Mouse (Mus musculus) neural tube, embryonic 15.5 days (tissue): ENCODE results near the gene Zfp982. TPM values are rescaled to one million over a fixed set of nuclear protein-coding genes. Genes with fewer than 3 reads are reported as not detected.
A peak's percentile ranks its signal among the peaks of the same experiment; 100 is the strongest.
"Not testable (repeated sequence)": the region's sequence is repeated elsewhere in the genome, so short reads cannot be mapped to it uniquely, and the experiment has no call there.

Source experiments
- ATAC-seq: fragments of 200-750 bp; cut with Nextera tagmentation; 2 replicates; pipeline ENCODE4 v1.8.0; 2017; ENCODE audit warnings: mild to moderate bottlenecking, moderate TSS enrichment, moderate library complexity; ENCODE audit not compliant: low FRiP score
- H3K27ac ChIP-seq: fragments of 300-500 bp; sonication (generic); replicated peaks from 2 replicates; pipeline ENCODE4 v1.5.1; 2015; ENCODE audit warnings: mild to moderate bottlenecking, inconsistent platforms
- H3K27me3 ChIP-seq: fragments of 300-500 bp; sonication (generic); replicated peaks from 2 replicates; pipeline ENCODE4 v1.6.1; 2015; ENCODE audit warnings: inconsistent platforms
- H3K36me3 ChIP-seq: fragments of 300-500 bp; sonication (generic); 2 replicates; pipeline ENCODE4 v1.6.1; 2015; ENCODE audit warnings: inconsistent platforms
- H3K4me1 ChIP-seq: fragments of 300-500 bp; sonication (generic); 2 replicates; pipeline ENCODE4 v1.6.1; 2015; ENCODE audit warnings: inconsistent platforms
- H3K4me2 ChIP-seq: fragments of 300-500 bp; sonication (generic); 2 replicates; pipeline ENCODE4 v1.6.1; 2015; ENCODE audit warnings: inconsistent platforms, mild to moderate bottlenecking, moderate library complexity
- H3K4me3 ChIP-seq: fragments of 300-500 bp; sonication (generic); replicated peaks from 2 replicates; pipeline ENCODE4 v1.5.1; 2015; ENCODE audit warnings: mild to moderate bottlenecking, inconsistent platforms
- H3K9ac ChIP-seq: fragments of 300-500 bp; sonication (generic); replicated peaks from 2 replicates; pipeline ENCODE4 v1.6.1; 2015; ENCODE audit warnings: mild to moderate bottlenecking, inconsistent platforms
- H3K9me3 ChIP-seq: fragments of 300-500 bp; sonication (generic); replicated peaks from 2 replicates; pipeline ENCODE4 v1.6.1; 2016; ENCODE audit warnings: inconsistent platforms
- WGBS: fragments of 180-500 bp; shearing (Covaris S2); methylation state at CpG from one replicate; pipeline ENCODE4 v1.1.7; 2015; ENCODE audit warnings: mixed read lengths; 5-methylcytosine and 5-hydroxymethylcytosine counted together
- polyA plus RNA-seq: library from polyadenylated mRNA; unstranded; fragments of >200 nt; fragmentation: Nextera tagmentation; extraction: Ambion mirVana; gene quantifications from 2 replicates; pipeline ENCODE4 v1.2.1, GENCODE M21; 2015

Gene Zfp982
- 5.8 and 5.9 TPM in 2 replicates for polyA plus RNA-seq

GRCm38 (mm10) chr4:147492117-147492516 lies at the start of gene Zfp982:
Gene Zfp982, plus strand, starts transcription at chr4:147492417.
- H3K9me3 ChIP-seq = peaks cover 45% of the 10 kb centered on the region

DNA sequence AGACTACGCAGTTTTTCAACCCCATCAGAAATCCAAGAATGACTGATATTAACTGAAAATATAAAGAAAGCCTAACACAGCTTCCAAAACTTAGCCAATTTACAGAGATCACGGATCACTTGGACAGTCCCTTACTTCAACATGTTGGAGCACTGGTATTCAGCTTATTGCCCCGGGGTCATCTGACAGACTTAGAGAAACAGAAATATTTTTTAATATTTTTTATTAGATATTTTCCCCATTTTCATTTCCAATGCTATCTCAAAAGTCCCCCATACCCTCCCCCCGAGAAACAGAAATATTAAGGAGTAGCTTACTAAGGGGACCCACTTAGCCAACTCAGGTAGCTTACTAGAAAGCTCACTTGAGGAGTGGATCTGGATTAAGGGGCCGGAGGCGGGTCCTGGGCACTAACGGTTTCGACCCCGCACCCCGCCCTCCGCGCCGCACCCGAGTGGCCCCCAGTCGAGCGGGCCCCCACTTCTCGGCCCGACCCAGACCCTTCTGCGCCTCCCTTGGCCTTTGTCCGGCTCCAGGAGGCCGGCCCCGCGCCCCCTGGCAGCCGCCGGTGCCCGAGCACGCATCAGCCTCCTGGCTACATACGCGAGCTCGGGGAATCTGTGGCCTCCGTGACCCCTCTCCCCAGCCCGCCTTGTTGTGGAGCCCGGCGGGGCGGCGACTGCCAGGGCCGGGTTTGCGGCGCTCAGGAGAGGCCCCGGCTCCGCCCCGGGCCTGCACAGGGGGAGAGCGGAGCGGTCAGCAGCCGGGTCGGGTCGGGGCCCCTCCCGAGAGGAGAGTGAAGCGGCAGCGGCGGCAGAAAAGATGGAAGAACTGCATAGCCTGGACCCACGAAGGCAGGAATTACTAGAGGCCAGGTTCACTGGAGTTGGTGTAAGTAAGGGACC lies 49.3 kb upstream of the Zfp982 start:
- peak overlapping the region; percentile 93 for H3K4me2 ChIP-seq

More at GRCm38 (mm10) chr4:147492117-147492516, at the start of gene Zfp982:
- H3K27me3 ChIP-seq, H3K4me1 ChIP-seq, H3K9ac ChIP-seq, H3K4me2 ChIP-seq, H3K27ac ChIP-seq, ATAC-seq, H3K4me3 ChIP-seq: not testable (repeated sequence)
- 91% methylated on average over 7 of the region's 7 CpGs for WGBS
- peaks cover 14% of the 10 kb centered on the region; the same call in 1 of the 2 replicates for H3K36me3 ChIP-seq

DNA sequence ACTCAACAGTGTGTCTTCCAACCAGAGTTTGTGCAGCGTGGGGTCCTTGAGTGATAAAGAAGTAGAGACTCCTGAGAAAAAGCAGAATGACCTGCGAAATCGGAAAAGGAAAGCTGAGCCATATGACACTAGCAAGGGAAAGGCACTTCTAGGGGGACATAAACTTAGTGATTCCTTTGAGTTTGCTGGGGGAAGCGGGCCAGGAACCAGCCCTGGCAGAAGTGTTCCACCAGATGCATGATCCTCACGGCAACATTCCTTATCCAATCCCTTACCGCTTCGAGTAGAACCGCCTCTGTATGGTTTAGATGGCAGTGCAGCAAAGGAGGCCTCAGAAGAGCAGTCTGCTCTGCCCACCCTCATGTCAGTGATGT lies 48.7 kb upstream of the Zfp982 start:
- Histone ChIP-seq H3K9ac (peak overlapping the region; percentile 72), H3K27ac (peak overlapping the region; percentile 70), H3K4me2 (peak overlapping the region; percentile 93), H3K4me3 (peak overlapping the region; percentile 58)
- H3K9me3 ChIP-seq, H3K36me3 ChIP-seq, H3K27me3 ChIP-seq, H3K4me1 ChIP-seq, ATAC-seq: not testable (repeated sequence)
- WGBS = 39% methylated on average over 8 of the region's 8 CpGs

More for the DNA sequence above, 49.3 kb upstream of the Zfp982 start:
- H3K9ac ChIP-seq = peak overlapping the region; percentile 72
- H3K27me3 ChIP-seq, H3K9me3 ChIP-seq, H3K4me1 ChIP-seq, H3K36me3 ChIP-seq: not testable (repeated sequence)
- peak overlapping the region; percentile 58 for H3K4me3 ChIP-seq
- ATAC-seq = peak; percentile 94
- peak overlapping the region; percentile 70 for H3K27ac ChIP-seq
- WGBS = 6% methylated on average over 52 of the region's 52 CpGs

GRCm38 (mm10) chr4:147445371-147445770 lies 46.8 kb upstream of the Zfp982 start:
- H3K9me3 ChIP-seq, H3K4me1 ChIP-seq, H3K27me3 ChIP-seq, H3K4me3 ChIP-seq, H3K4me2 ChIP-seq, ATAC-seq, H3K27ac ChIP-seq, H3K36me3 ChIP-seq, H3K9ac ChIP-seq: not testable (repeated sequence)

GRCm38 (mm10) chr4:147448358-147448757 lies 43.9 kb upstream of the Zfp982 start:
- no peak overlapping the region for H3K4me3 ChIP-seq
- H3K27ac ChIP-seq = no peak overlapping the region
- H3K9ac ChIP-seq = no peak overlapping the region
- no peak overlapping the region for H3K4me2 ChIP-seq
- ATAC-seq = no peak
- WGBS = 73% methylated on average over 2 of the region's 2 CpGs
- H3K27me3 ChIP-seq = no peaks in the 10 kb centered on the region
- H3K36me3 ChIP-seq = 0 out of 2 replicates have a peak, but pooled peaks cover 2% of the 10 kb centered on the region
- H3K9me3 ChIP-seq = peaks cover 4% of the 10 kb centered on the region; the same call in 1 of the 2 replicates
- H3K4me1 ChIP-seq = 0 out of 2 replicates have a peak, but pooled peaks cover 3% of the 10 kb centered on the region

- 0 out of 2 replicates have a peak overlapping the region, but pooled peaks have one; percentile 1 for H3K4me3 ChIP-seq
- H3K9ac ChIP-seq = no peak overlapping the region
- H3K4me2 ChIP-seq = peak overlapping the region; percentile 22
- WGBS = 44% methylated on average over 13 of the region's 13 CpGs
- no peak overlapping the region for H3K27ac ChIP-seq
- ATAC-seq = no peak
- peaks cover 4% of the 10 kb centered on the region; the same call in 1 of the 2 replicates for H3K9me3 ChIP-seq
- H3K36me3 ChIP-seq = 0 out of 2 replicates have a peak, but pooled peaks cover 2% of the 10 kb centered on the region
- H3K4me1 ChIP-seq = no peaks in the 10 kb centered on the region
- H3K27me3 ChIP-seq = no peaks in the 10 kb centered on the region
Measured at GRCm38 (mm10) chr4:147449099-147449581, 43.1 kb upstream of the Zfp982 start.

GRCm38 (mm10) chr4:147449986-147450385 lies 42.2 kb upstream of the Zfp982 start:
- not testable (repeated sequence) for H3K4me3 ChIP-seq, ATAC-seq
- WGBS = 79% methylated on average over 2 of the region's 2 CpGs

GRCm38 (mm10) chr4:147467207-147467606 lies 25.0 kb upstream of the Zfp982 start:
- ATAC-seq, H3K9ac ChIP-seq, H3K27ac ChIP-seq, H3K4me2 ChIP-seq, H3K4me3 ChIP-seq, H3K27me3 ChIP-seq, H3K4me1 ChIP-seq: not testable (repeated sequence)
- peaks cover 44% of the 10 kb centered on the region for H3K9me3 ChIP-seq
- WGBS = 91% methylated on average over 7 of the region's 7 CpGs
- H3K36me3 ChIP-seq = peaks cover 14% of the 10 kb centered on the region; the same call in 1 of the 2 replicates

More at GRCm38 (mm10) chr4:147449986-147450385, 42.2 kb upstream of the Zfp982 start:
- not testable (repeated sequence) for H3K27ac ChIP-seq, H3K36me3 ChIP-seq, H3K9ac ChIP-seq, H3K4me2 ChIP-seq, H3K27me3 ChIP-seq, H3K9me3 ChIP-seq, H3K4me1 ChIP-seq

DNA sequence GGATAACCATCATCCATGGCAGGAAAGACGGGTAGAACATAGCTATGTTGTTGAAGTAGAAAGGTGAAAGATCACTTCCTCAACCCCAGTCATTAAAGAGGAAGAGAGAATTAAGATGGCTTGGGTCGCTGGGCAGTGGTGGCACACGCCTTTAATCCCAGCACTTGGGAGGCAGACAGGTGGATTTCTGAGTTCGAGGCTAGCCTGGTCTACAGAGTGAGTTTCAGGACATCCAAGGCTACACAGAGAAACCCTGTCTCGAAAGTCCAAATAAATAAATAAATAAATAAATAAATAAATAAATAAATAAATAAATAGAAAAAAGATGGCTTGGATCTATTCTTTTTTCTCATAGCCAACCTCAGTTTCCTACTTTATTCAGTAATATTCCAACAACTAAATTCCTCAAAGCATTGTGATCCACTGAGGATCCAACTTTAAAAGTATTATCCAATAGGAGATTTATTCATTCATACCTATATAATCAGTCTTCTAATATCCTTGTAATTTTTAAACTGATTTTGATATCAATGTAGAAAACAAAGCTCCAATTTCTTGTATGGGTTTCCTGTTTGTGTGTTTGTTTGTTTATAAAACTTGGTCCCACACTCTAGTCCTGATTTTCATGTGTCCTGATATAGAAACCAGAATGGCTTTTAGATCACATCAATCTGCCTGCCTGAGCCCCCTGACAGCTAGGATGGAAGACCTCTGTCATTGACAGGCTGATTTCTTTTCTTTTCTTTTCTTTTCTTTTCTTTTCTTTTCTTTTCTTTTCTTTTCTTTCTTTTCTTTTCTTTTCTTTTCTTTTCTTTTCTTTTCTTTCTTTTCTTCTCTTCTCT lies 6.8 kb downstream of the Zfp982 start:
- not testable (repeated sequence) for ATAC-seq, H3K36me3 ChIP-seq, H3K4me3 ChIP-seq, H3K27ac ChIP-seq, H3K4me1 ChIP-seq, H3K9ac ChIP-seq, H3K4me2 ChIP-seq, H3K27me3 ChIP-seq
- WGBS = 90% methylated on average over 5 of the region's 5 CpGs
- peaks cover 15% of the 10 kb centered on the region; the same call in 1 of the 2 replicates for H3K9me3 ChIP-seq

DNA sequence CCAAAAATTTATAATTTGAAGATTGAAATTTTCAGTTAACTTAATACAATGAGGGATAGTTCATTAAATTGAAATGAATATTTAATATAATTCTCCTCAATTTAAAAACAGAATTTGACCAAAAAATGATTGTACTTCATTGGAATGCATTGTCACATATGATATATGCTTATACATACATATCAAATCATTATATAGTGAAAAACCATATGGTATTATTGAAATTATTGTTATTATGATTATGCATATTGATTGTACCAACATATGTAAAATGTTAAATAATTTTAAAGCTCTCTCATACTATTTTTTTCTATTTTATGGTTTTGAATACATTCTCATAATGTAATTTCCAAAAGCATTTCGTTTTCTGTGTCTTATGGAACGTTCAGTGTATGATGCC lies 17.0 kb downstream of the Zfp982 start:
- 87% methylated on average over 2 of the region's 2 CpGs for WGBS
- no peak for ATAC-seq
- Histone ChIP-seq H3K36me3 (peaks cover 8% of the 10 kb centered on the region), H3K4me3 (no peak overlapping the region), H3K9me3 (peaks cover 24% of the 10 kb centered on the region), H3K27ac (no peak overlapping the region), H3K9ac (no peak overlapping the region), H3K27me3 (no peaks in the 10 kb centered on the region), H3K4me2 (no peak overlapping the region), H3K4me1 (no peaks in the 10 kb centered on the region)

GRCm38 (mm10) chr4:147518981-147519380 lies 26.8 kb downstream of the Zfp982 start:
- Histone ChIP-seq H3K27me3 (no peaks in the 10 kb centered on the region), H3K36me3 (no peaks in the 10 kb centered on the region), H3K4me2 (no peak overlapping the region), H3K4me3 (no peak overlapping the region), H3K4me1 (no peaks in the 10 kb centered on the region), H3K9me3 (peaks cover 76% of the 10 kb centered on the region), H3K27ac (no peak overlapping the region), H3K9ac (no peak overlapping the region)
- WGBS = 70% methylated on average over 2 of the region's 2 CpGs
- ATAC-seq = 0 out of 2 replicates have a peak, but pooled peaks have one; percentile 13
